Mouse (Mus musculus) Patski (cell line): Measurements from ENCODE around the gene Mgat4b. TPM values are rescaled to one million over a fixed set of nuclear protein-coding genes. Genes with fewer than 3 reads are reported as not detected.

ENCODE experiments used
- ATAC-seq: fragments of 100-300 bp; one replicate; pipeline ENCODE4 v1.8.0; 2021
- CTCF ChIA-PET: fragments of 350-600 bp; sonication (Branson Sonifier 250); formaldehyde crosslinking; loops from one replicate; lab custom pipeline; 2022; ENCODE audit warnings: inconsistent platforms; lab: Charles Lee
- POLR2A ChIA-PET: fragments of 350-600 bp; sonication (Branson Sonifier 250); formaldehyde crosslinking; loops from one replicate; lab custom pipeline; 2022; ENCODE audit warnings: antibody characterized with exemption, inconsistent platforms; lab: Charles Lee
- DNase-seq: peaks from one replicate; pipeline ENCODE4 v3.0.0-alpha.2; 2011; ENCODE audit warnings: low read depth, low spot score
- H3K27me3 ChIP-seq: fragments of 371-371 bp; one replicate; pipeline ENCODE4 v1.5.1; 2021
- CTCF ChIP-seq: fragments of 100-300 bp; IDR thresholded peaks from one replicate; pipeline ENCODE4 v1.5.1; 2021
- in situ Hi-C: fragments of 300-500 bp; cut with MboI; formaldehyde crosslinking; loops from 3 replicates; pipeline ENCODE4 v1.11.1; 2018; ENCODE audit warnings: low pct_unique_long_range_greater_than_20kb, mixed read lengths
- polyA plus RNA-seq: library from polyadenylated mRNA; unstranded; gene quantifications from one replicate; pipeline ENCODE4 v1.2.3, GENCODE M21; 2021

The Mgat4b gene
- polyA plus RNA-seq, 1 experiment from 2014 or later = 200 TPM

DNA sequence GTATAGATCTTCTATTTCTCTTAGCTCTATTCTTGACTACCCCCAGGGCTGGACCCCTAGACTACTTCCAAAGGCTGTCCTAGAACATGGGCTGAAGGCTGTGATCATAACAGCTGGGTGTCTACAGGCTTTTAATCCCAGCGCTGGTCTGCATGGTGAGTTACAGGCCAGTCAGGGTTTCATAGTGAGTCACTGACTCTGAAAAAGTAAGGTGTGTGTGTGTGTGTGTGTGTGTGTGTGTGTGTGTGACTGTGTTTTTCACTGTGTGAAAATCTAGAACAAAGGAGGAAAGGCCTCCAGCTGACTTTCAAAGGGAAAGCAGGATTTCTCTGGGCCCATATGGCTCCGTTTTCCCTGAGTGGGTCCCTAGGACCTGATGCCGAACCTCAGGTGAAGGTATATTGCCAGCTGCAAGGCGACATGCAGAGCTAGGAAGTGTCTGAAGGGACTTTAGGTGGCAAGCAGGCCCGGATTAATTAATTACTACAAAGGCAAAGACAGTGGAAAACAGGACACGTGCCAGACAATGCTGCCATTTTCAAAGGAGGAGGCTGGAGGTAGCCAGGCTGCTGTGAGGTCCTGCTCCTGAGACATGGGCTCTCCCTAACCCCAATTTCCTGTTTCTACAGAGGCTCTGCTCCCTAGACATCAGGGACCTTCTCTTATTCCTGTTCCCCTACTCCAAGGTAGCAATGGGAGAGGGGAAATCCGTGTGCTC is 12.0 kb downstream of the Mgat4b start:
- CTCF ChIA-PET = interaction anchor here (0.7 to 2.2 kb wide), 3 partner anchors 9 to 39 kb away, joined by 3 to 7 read pairs (median 7); no protein-coding TSS in a partner anchor
- no peaks in the 10 kb centered on the region for H3K27me3 ChIP-seq
- POLR2A ChIA-PET = interaction anchor here (1.1 to 8.0 kb wide), 3 partner anchors 11 to 68 kb away, joined by 5 to 60 read pairs (median 7); partner anchors contain the start of genes Mgat4b and Sqstm1
- TF ChIP-seq CTCF = no peak
- DNase-seq = no peak
- no peak for ATAC-seq
- in situ Hi-C loops = no loop called here

DNA sequence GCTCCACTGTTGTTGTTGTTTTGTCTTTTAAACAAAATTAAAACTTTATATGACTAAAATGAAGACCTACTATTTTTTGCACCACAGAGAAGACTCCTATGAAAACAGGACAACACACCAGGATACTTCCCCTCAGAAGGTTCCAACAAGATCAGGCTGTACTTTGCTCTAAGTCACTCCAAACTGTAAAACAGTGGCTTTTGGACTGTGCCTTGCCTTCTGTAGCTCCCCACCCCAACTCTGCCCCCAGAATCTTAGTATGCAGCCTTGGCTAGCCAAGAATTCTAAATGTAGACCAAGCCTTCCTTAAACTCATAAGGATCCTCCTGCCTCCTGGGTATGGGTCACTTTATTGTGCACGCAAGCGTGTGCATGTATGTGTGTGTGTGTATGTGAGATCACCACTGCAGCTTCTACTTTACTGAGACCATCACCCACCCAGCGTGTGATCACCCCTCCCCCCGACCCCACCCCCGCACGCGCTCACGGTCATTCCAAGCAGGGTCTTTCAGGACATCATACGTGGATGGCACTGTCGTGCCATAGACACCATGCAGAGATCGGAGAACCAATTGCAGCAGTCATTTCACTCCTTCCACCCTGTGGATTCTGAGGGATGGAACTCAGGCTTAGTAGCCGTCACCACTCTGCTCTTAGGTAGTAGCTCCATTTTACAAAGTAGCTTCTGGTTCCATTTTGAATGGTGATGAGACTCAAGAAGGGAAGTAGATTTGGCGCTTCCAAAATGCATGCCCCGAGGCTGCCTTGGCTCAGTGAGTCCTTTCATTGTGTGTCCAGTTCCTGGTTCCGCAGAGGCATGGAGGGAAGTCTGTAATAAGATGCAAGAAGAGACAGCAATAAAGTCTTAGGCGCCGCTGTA is 13.3 kb downstream of the Mgat4b start:
- in situ Hi-C loops = no loop called here
- ATAC-seq (no peak), DNase-seq (no peak)
- no peak for TF ChIP-seq CTCF
- no peaks in the 10 kb centered on the region for H3K27me3 ChIP-seq
- CTCF ChIA-PET = interaction anchor here (0.6 to 2.2 kb wide), 11 partner anchors 8 to 358 kb away, joined by 3 to 11 read pairs (median 4); no protein-coding TSS in a partner anchor
- POLR2A ChIA-PET = interaction anchor here (0.7 to 8.0 kb wide), 5 partner anchors 12 to 66 kb away, joined by 3 to 60 read pairs (median 5); partner anchors contain the start of genes Mgat4b and Sqstm1

DNA sequence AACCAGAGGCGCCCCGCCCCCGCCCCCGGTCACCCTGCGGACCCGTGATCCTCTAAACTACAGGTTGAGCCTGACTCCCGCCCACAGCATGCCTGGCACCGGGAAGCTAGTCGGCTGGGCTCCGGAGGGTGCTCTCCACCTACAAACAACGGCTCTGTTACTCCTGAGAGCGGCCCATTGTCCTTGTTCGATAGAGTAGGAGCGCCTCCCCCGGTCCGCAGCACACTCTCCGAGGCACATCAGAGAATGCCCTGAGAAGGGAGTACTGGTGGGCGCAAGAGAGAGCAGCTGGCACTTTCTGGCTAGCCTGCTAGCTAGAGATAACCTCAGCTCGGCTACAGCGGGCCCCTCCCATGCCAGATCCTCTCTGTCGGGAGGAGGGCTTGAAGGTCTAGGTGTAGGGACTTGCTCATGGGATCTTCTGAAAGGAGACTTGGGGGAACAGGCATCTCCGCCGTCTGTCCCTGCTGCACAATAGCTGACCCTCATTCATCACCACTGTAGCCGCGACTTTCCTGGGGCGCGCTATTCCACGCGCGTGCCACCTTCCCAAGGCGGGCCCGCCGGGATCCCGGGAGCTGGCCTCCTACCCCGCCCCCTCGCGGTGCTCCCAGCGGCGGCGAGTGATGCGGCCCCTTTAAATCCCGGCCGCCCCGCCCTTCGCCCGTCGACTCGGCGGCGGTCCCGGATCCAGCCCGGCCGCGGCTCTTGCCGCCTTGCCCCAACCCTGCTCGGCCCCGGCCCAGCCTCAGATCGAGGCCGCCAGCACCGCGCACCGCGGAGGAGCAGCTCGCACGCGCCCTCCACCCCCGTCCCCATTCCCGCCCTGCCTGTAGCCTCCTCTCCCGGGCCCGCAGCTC is 14.2 kb downstream of the Mgat4b start:
- in situ Hi-C loops = loop anchor here (5.0 kb wide), 1 partner anchor 63 kb away; no protein-coding TSS in a partner anchor
- CTCF ChIA-PET = interaction anchor here (0.6 to 2.2 kb wide), 9 partner anchors 9 to 359 kb away, joined by 3 to 11 read pairs (median 4); no protein-coding TSS in a partner anchor
- H3K27me3 ChIP-seq = no peaks in the 10 kb centered on the region
- POLR2A ChIA-PET = interaction anchor here (0.7 to 8.0 kb wide), 7 partner anchors 13 to 140 kb away, joined by 3 to 60 read pairs (median 4); partner anchors contain the start of genes Mgat4b and Sqstm1
- ATAC-seq = peak; percentile 77
- DNase-seq = no peak
- no peak for TF ChIP-seq CTCF

DNA sequence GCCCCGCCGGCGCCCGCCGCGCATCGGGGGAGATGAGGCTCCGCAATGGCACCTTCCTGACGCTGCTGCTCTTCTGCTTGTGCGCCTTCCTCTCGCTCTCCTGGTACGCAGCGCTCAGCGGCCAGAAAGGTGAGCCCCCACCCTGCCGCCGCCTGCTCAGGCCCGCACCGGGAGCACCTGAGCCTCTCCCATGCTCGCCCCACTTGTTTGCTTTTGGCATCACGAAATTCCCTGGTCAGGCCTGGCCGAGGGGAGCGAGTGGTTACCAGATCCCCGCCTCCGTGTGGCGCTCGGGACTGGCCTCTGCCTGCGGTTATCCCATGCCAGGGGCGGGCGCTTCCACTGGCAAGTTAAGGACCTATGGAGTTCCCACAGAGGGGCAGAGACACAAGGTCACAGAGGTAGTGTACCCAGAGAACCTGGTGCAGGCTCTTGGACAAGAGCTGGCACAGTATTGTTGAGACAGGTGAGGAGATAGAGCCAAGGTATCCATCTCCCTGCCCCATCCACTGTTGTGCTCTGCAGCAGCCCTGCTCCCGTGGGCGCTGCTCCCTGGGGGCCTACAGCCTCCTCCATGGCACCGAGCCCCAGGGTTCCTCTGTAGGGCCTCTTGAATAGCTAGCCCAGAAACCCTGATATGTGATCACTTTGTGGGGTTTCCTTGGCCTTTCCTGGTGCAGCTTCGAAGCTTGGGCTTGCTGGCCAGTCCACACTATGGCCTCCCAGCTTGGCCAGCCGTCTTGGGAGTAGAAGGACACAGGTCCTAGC is 15.1 kb downstream of the Mgat4b start:
- ChIA-PET POLR2A (interaction anchor here (0.7 to 8.0 kb wide), 7 partner anchors 9 to 139 kb away, joined by 3 to 60 read pairs (median 4); partner anchors contain the start of genes Mgat4b and Sqstm1), CTCF (interaction anchor here (0.5 to 1.4 kb wide), 6 partner anchors 11 to 147 kb away, joined by 3 to 10 read pairs (median 3); no protein-coding TSS in a partner anchor)
- no peaks in the 10 kb centered on the region for H3K27me3 ChIP-seq
- no peak for DNase-seq
- no peak for TF ChIP-seq CTCF
- peak; percentile 32 for ATAC-seq
- in situ Hi-C loops = loop anchor here (5.0 kb wide), 1 partner anchor 63 kb away; no protein-coding TSS in a partner anchor

DNA sequence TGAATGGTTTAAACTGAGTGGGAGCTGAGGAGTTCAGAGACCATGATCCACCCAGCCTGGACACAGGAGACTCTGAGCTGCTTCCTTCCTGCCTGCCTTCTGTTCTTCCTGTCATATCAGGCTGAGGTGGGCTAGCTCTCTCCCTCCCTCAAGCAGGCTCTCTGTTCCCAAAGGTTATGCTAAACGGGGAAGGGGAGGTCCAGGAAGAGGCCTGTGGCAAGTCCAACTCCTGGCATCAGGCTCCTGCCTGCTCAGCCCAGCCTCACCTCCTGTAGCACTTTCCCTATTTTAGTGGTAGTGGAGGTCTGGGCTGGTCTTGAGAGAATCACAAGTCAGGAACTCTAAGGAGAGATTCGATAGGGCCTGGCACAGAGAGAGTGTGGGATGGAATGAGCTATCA is 15.7 kb downstream of the Mgat4b start:
- no peak for ATAC-seq
- TF ChIP-seq CTCF = no peak
- in situ Hi-C loops = loop anchor here (5.0 kb wide), 1 partner anchor 64 kb away; no protein-coding TSS in a partner anchor
- no peak for DNase-seq
- ChIA-PET CTCF (interaction anchor here (0.8 to 1.3 kb wide), 4 partner anchors 12 to 95 kb away, joined by 3 read pairs; partner anchors contain the start of gene Tbc1d9b), POLR2A (interaction anchor here (0.9 to 8.0 kb wide), 4 partner anchors 9 to 65 kb away, joined by 3 to 60 read pairs (median 4); partner anchors contain the start of genes Mgat4b and Sqstm1)
- H3K27me3 ChIP-seq = no peaks in the 10 kb centered on the region

DNA sequence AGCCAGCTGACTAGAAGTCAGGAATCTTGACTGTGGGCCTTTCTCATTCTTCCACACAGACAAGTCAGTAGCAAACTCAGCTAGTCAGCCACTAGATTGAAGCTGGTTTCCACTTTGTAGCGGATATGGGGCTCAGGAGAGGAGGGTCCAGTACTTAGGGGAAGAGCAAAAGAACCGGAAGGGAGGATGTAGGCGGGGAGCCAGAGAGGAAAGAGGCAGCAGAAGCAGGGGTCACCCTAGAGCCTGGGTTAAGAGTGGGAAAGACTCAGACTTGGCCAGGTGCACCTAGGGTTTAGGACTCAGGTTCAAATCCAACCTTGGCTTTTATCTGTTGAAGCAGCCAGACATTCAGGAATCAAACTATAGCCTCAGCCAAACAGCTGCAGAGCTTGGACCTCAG is 16.5 kb downstream of the Mgat4b start:
- H3K27me3 ChIP-seq = no peaks in the 10 kb centered on the region
- DNase-seq = no peak
- ATAC-seq = no peak
- in situ Hi-C loops = loop anchor here (5.0 kb wide), 1 partner anchor 65 kb away; no protein-coding TSS in a partner anchor
- ChIA-PET CTCF (interaction anchor here (1.0 to 1.8 kb wide), 2 partner anchors 66 to 96 kb away, joined by 3 to 8 read pairs; partner anchors contain the start of gene Tbc1d9b), POLR2A (interaction anchor here (0.6 to 8.0 kb wide), 3 partner anchors 12 to 17 kb away, joined by 3 to 60 read pairs (median 3); partner anchors contain the start of genes Mgat4b and Sqstm1)
- TF ChIP-seq CTCF = no peak

DNA sequence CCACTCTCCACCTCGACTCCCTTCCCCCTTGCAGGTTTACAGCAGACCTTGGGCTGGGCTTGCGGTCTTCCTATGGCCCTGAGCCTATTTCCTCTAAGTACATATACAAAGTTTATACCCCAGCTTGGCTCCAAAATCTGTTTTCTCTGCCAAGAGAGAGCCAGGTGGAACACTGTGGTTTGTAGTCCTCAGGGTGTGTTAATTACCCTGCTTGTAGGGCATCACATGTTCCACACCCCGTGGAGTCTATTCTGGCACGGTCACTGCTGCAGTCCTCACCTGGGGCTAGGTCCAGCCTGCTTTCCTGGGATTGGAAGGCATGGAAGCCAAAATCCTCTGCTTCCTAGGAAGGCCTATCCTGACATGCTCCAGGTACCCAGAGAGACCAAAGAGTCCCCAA is 17.0 kb downstream of the Mgat4b start:
- ATAC-seq (no peak), DNase-seq (no peak)
- no peaks in the 10 kb centered on the region for H3K27me3 ChIP-seq
- in situ Hi-C loops = loop anchor here (5.0 kb wide), 1 partner anchor 65 kb away; no protein-coding TSS in a partner anchor
- CTCF ChIA-PET = interaction anchor here (1.8 kb wide), 1 partner anchor 66 kb away, joined by 8 read pairs; no protein-coding TSS in a partner anchor
- TF ChIP-seq CTCF = no peak
- POLR2A ChIA-PET = interaction anchor here (8.0 kb wide), 1 partner anchor 16 kb away, joined by 60 read pairs; the partner anchor contains the start of genes Mgat4b and Sqstm1

DNA sequence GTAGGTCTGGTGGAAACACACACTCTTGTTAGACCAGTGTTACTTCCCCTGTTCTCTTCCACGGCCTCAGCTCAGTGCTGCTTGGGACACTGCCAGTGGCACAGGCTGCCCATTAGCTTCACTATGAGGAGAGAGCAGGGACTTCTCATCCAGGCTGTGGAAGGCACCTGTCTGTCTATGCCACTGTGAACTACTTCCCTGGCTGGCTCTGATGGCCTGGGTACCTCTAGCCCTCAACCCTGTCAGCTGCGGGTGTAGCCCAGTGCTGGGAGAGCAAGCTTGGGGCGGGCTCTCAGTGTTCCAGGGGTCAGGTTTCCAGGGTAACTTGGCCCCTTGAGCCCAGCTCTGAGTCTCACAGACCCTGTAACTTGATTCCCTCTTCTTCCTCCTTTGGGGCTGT is 18.1 kb downstream of the Mgat4b start:
- TF ChIP-seq CTCF = no peak
- H3K27me3 ChIP-seq = no peaks in the 10 kb centered on the region
- no peak for DNase-seq
- ChIA-PET POLR2A (interaction anchor here (1.0 to 1.5 kb wide), 4 partner anchors 16 to 64 kb away, joined by 3 read pairs; partner anchors contain the start of genes Maml1, Mgat4b and Sqstm1), CTCF (interaction anchor here (1.4 to 1.6 kb wide), 2 partner anchors 67 to 135 kb away, joined by 4 to 7 read pairs; no protein-coding TSS in a partner anchor)
- ATAC-seq = no peak
- in situ Hi-C loops = loop anchor here (5.0 kb wide), 1 partner anchor 66 kb away; no protein-coding TSS in a partner anchor
